Mouse (Mus musculus) liver, embryonic 14.5 days (tissue): ENCODE data around the gene Acvr1b. TPM values are rescaled to one million over a fixed set of nuclear protein-coding genes. Genes with fewer than 3 reads are reported as not detected.

ENCODE experiments used
- ATAC-seq: fragments of 200-750 bp; cut with Nextera tagmentation; 2 replicates; pipeline ENCODE4 v1.8.0; 2017; ENCODE audit warnings: moderate number of reproducible peaks, mild to moderate bottlenecking, moderate library complexity; ENCODE audit not compliant: insufficient read depth
- DNase-seq, 3 experiments: peaks; one replicate each; pipeline ENCODE4 v3.0.0-alpha.2; 2012 to 2013; ENCODE audit warnings: low read depth in 3 of 3, low spot score in 3 of 3
- H3K27ac ChIP-seq: fragments of 300-500 bp; sonication (generic); 2 replicates; pipeline ENCODE4 v1.5.1; 2014; ENCODE audit warnings: moderate library complexity, mild to moderate bottlenecking, control low read depth, inconsistent platforms
- H3K27me3 ChIP-seq: fragments of 300-500 bp; sonication (generic); 2 replicates; pipeline ENCODE4 v1.6.1; 2014; ENCODE audit warnings: mild to moderate bottlenecking, low read length, moderate library complexity; ENCODE audit not compliant: control insufficient read depth, insufficient read depth
- H3K36me3 ChIP-seq: fragments of 300-500 bp; sonication (generic); replicated peaks from 2 replicates; pipeline ENCODE4 v1.6.1; 2014; ENCODE audit warnings: low read depth; ENCODE audit not compliant: control insufficient read depth, insufficient read depth
- H3K4me1 ChIP-seq, 2 experiments: fragments of 200-500 bp in 1 of 2; fragments of 300-500 bp in 1 of 2; sonication (generic) in 1 of 2; replicated peaks; 2 replicates each; pipeline ENCODE4 v1.6.1; 2012 to 2014; ENCODE audit warnings: antibody characterized with exemption in 1 of 2, inconsistent platforms in 1 of 2, low read length in 1 of 2; ENCODE audit not compliant: control insufficient read depth in 2 of 2, insufficient read depth in 2 of 2
- H3K4me2 ChIP-seq: fragments of 300-500 bp; sonication (generic); 2 replicates; pipeline ENCODE4 v1.6.1; 2014; ENCODE audit warnings: low read depth, mild to moderate bottlenecking, control low read depth, moderate library complexity
- H3K4me3 ChIP-seq, 2 experiments: fragments of 200-500 bp in 1 of 2; fragments of 300-500 bp in 1 of 2; sonication (generic) in 1 of 2; 2 replicates each; pipeline ENCODE4 v1.5.1; 2012 to 2014; ENCODE audit warnings: low read depth in 2 of 2, low read length in 2 of 2, mild to moderate bottlenecking in 2 of 2, control low read depth in 1 of 2, inconsistent platforms in 1 of 2, moderate library complexity in 1 of 2; ENCODE audit not compliant: insufficient read depth in 1 of 2
- H3K9ac ChIP-seq: fragments of 300-500 bp; sonication (generic); replicated peaks from 2 replicates; pipeline ENCODE4 v1.6.1; 2014; ENCODE audit warnings: mild to moderate bottlenecking, control low read depth, moderate library complexity
- H3K9me3 ChIP-seq: fragments of 300-500 bp; sonication (generic); 2 replicates; pipeline ENCODE4 v1.6.1; 2016; ENCODE audit warnings: low read length, mixed read lengths; ENCODE audit not compliant: control insufficient read depth
- CTCF ChIP-seq: IDR thresholded peaks from 2 replicates; pipeline ENCODE4 v1.5.1; 2016; ENCODE audit warnings: antibody characterized with exemption, low read depth, control low read depth
- EP300 ChIP-seq: IDR thresholded peaks from 2 replicates; pipeline ENCODE4 v1.6.1; 2016; ENCODE audit warnings: antibody characterized with exemption, low read depth
- WGBS: fragments of 180-500 bp; shearing (Covaris S2); extraction: QIAGEN DNeasy Blood & Tissue Kit; methylation state at CpG from one replicate; pipeline ENCODE4 v1.1.7; 2014; ENCODE audit not compliant: insufficient replicate concordance; 5-methylcytosine and 5-hydroxymethylcytosine counted together
- polyA plus RNA-seq, 2 experiments: library from polyadenylated mRNA; depleted of rRNA in 1 of 2; stranded (reverse) in 1 of 2; unstranded in 1 of 2; fragments of >200 nt; fragmentation: Nextera tagmentation in 1 of 2; extraction: Ambion mirVana in 1 of 2; gene quantifications; 2 replicates each; pipeline versions ENCODE4 v1.2.1 to v1.2.3; 2012 to 2014

Acvr1b gene
- polyA plus RNA-seq, 2 experiments, result 1.3 to 3.2 TPM

GRCm38 (mm10) chr15:101174294-101175130 lies 645 bp downstream of the Acvr1b start:
- WGBS, result 1% methylated on average over 30 of the region's 46 CpGs
- H3K36me3 ChIP-seq, result no peaks in the 10 kb centered on the region
- ATAC-seq (0 out of 2 replicates have a peak, but pooled peaks have one; percentile 4), DNase-seq (no peak)
- H3K4me1 ChIP-seq, result peaks cover 20 to 40% of the 10 kb centered on the region in 2 experiments
- peak overlapping the region; percentile 50 for H3K9ac ChIP-seq
- no peaks in the 10 kb centered on the region for H3K9me3 ChIP-seq
- H3K27me3 ChIP-seq, result peaks cover 11% of the 10 kb centered on the region; the same call in 1 of the 2 replicates
- no peak for TF ChIP-seq EP300
- no peak for TF ChIP-seq CTCF
- H3K4me2 ChIP-seq, result peak overlapping the region; percentile 69
- peak overlapping the region; percentile 70 to 73 for H3K4me3 ChIP-seq
- H3K27ac ChIP-seq, result no peak overlapping the region

GRCm38 (mm10) chr15:101175131-101175460 lies 1.2 kb downstream of the Acvr1b start:
- Histone ChIP-seq H3K27ac (no peak overlapping the region), H3K4me3 (peak overlapping the region; percentile 70 to 73)
- 8% methylated on average over 5 of the region's 5 CpGs for WGBS

GRCm38 (mm10) chr15:101175613-101176283 lies 1.9 kb downstream of the Acvr1b start:
- H3K4me1 ChIP-seq, result peaks cover 15 to 31% of the 10 kb centered on the region in 2 experiments; a peak in 3 of 4 replicates

More at GRCm38 (mm10) chr15:101175131-101175460, 1.2 kb downstream of the Acvr1b start:
- DNase-seq (no peak), ATAC-seq (no peak)
- peak overlapping the region; percentile 69 for H3K4me2 ChIP-seq
- H3K9me3 ChIP-seq, result no peaks in the 10 kb centered on the region
- peaks cover 17 to 36% of the 10 kb centered on the region in 2 experiments for H3K4me1 ChIP-seq
- no peaks in the 10 kb centered on the region for H3K36me3 ChIP-seq
- H3K9ac ChIP-seq, result no peak overlapping the region
- H3K27me3 ChIP-seq, result peaks cover 11% of the 10 kb centered on the region; the same call in 1 of the 2 replicates
- TF ChIP-seq CTCF (no peak), EP300 (no peak)

GRCm38 (mm10) chr15:101176284-101176680 lies 2.4 kb downstream of the Acvr1b start:
- no peaks in the 10 kb centered on the region for H3K36me3 ChIP-seq
- peak overlapping the region; percentile 69 for H3K4me2 ChIP-seq
- DNase-seq (no peak), ATAC-seq (no peak)
- TF ChIP-seq EP300 (no peak), CTCF (no peak)
- H3K27ac ChIP-seq, result no peak overlapping the region
- peaks cover 11% of the 10 kb centered on the region; the same call in 1 of the 2 replicates for H3K27me3 ChIP-seq
- 9% methylated on average over 3 of the region's 3 CpGs for WGBS
- no peaks in the 10 kb centered on the region for H3K9me3 ChIP-seq
- no peak overlapping the region for H3K9ac ChIP-seq
- peaks cover 15 to 28% of the 10 kb centered on the region in 2 experiments; a peak in 3 of 4 replicates for H3K4me1 ChIP-seq
- no peak overlapping the region for H3K4me3 ChIP-seq

More at GRCm38 (mm10) chr15:101175613-101176283, 1.9 kb downstream of the Acvr1b start:
- TF ChIP-seq EP300 (no peak), CTCF (no peak)
- Histone ChIP-seq H3K27ac (no peak overlapping the region), H3K27me3 (peaks cover 11% of the 10 kb centered on the region; the same call in 1 of the 2 replicates), H3K4me2 (peak overlapping the region; percentile 69), H3K36me3 (no peaks in the 10 kb centered on the region), H3K9me3 (no peaks in the 10 kb centered on the region), H3K9ac (no peak overlapping the region), H3K4me3 (peak overlapping the region; percentile 5 to 73; a peak in 1 of 4 replicates)
- no peak for DNase-seq
- 11% methylated on average over 17 of the region's 17 CpGs for WGBS
- ATAC-seq, result no peak
